Mouse (Mus musculus) small intestine, adult 2 months (tissue): Measurements from ENCODE around the gene Gsto1. TPM values are rescaled to one million over a fixed set of nuclear protein-coding genes. Genes with fewer than 3 reads are reported as not detected.

ENCODE experiments used
- H3K27ac ChIP-seq: fragments of 200-500 bp; 2 replicates; pipeline ENCODE4 v1.5.1; 2012; ENCODE audit warnings: low read depth, low read length, control low read depth, inconsistent platforms; ENCODE audit not compliant: insufficient read depth
- H3K27me3 ChIP-seq: fragments of 200-500 bp; 2 replicates; pipeline ENCODE4 v1.6.1; 2012; ENCODE audit warnings: mild to moderate bottlenecking, moderate library complexity, low read length, inconsistent platforms; ENCODE audit not compliant: control insufficient read depth, insufficient read depth
- H3K36me3 ChIP-seq: fragments of 200-500 bp; 2 replicates; pipeline ENCODE4 v1.6.1; 2012; ENCODE audit warnings: mild to moderate bottlenecking, low read length, control low read depth, inconsistent platforms; ENCODE audit not compliant: control insufficient read depth, insufficient read depth
- H3K4me1 ChIP-seq: fragments of 200-500 bp; 2 replicates; pipeline ENCODE4 v1.6.1; 2012; ENCODE audit warnings: low read length, inconsistent platforms, mixed read lengths; ENCODE audit not compliant: control insufficient read depth, insufficient read depth, insufficient read length
- H3K4me3 ChIP-seq: fragments of 200-500 bp; 2 replicates; pipeline ENCODE4 v1.5.1; 2012; ENCODE audit warnings: low read depth, mild to moderate bottlenecking, control low read depth, inconsistent platforms, low read length, moderate library complexity
- CTCF ChIP-seq: fragments of 200-500 bp; IDR thresholded peaks from 2 replicates; pipeline ENCODE4 v1.5.1; 2012; ENCODE audit warnings: low read depth, mild to moderate bottlenecking, control low read depth, inconsistent platforms, low read length, moderate library complexity, mixed read lengths; ENCODE audit not compliant: insufficient replicate concordance, insufficient read length; ENCODE audit errors: extremely low read depth
- POLR2A ChIP-seq: fragments of 200-500 bp; IDR thresholded peaks from 2 replicates; pipeline ENCODE4 v1.6.1; 2012; ENCODE audit warnings: low read depth, mild to moderate bottlenecking, control low read depth, inconsistent platforms, low read length, moderate library complexity
- WGBS: fragments of 180-500 bp; shearing (Covaris S2); methylation state at CpG from one replicate; pipeline ENCODE4 v1.1.7; 2018; 5-methylcytosine and 5-hydroxymethylcytosine counted together
- polyA plus RNA-seq: library from polyadenylated mRNA; depleted of rRNA; stranded (reverse); fragments of >200 nt; gene quantifications from 2 replicates; pipeline ENCODE4 v1.2.3, GENCODE M21; 2012; rRNA removed

Gsto1 gene
- polyA plus RNA-seq = 242 and 363 TPM in 2 replicates

DNA sequence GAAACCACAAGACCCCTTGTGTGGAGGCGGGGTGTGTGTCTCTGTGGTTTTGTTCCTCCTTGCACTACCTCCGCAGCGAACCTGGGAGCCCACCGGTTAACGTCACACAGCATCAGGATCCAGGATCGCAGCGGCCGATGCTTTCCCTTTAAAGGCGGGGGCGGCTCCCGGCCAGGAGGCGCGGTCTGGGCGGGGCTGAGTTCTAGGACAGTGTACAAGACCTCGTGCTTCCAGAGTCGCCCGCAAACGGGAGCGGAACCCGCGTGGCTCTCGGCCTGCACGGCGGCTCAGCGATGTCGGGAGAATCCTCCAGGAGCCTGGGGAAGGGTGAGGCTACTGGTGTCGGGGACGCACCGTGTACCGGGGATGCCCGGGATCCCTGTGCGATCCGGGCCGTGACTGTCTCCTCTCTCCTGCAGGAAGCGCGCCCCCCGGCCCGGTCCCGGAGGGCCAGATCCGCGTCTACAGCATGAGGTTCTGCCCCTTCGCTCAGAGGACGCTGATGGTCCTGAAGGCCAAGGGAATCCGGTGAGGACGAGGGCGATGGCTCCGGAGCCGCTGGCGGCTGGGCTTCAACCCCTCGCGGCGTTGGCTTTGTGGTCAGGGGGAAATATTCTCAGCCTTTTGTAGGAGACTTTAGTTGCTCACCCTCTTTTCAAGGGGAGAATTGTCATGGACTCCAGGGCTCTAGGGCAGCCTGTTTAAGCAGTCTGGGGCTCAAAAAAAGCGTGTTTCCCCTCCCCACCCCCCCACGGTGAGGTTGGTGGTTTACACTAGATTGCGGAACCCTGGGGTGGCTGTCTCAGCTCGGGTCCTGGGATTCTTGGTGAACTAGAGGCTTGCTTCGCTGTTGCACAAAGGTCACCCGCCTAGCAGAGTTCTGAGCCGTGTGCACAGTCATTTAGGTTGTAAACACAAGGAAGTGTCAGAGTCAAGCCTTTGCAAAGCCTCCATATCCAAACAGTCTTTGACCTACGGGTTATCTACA, at the start of gene Gsto1:
Gene Gsto1, plus strand, starts transcription at position 175 of the 988 bp plus-strand sequence.
- H3K4me1 ChIP-seq = peaks cover 4% of the 10 kb centered on the region
- no peaks in the 10 kb centered on the region for H3K27me3 ChIP-seq
- H3K36me3 ChIP-seq = peaks cover 24% of the 10 kb centered on the region
- H3K4me3 ChIP-seq = peak within 1 kb of the TSS; percentile 82
- under 1% methylated on average over 60 of the region's 60 CpGs for WGBS
- H3K27ac ChIP-seq = peak within 1 kb of the TSS; percentile 66
- TF ChIP-seq CTCF (no peak), POLR2A (peak; percentile 98)

DNA sequence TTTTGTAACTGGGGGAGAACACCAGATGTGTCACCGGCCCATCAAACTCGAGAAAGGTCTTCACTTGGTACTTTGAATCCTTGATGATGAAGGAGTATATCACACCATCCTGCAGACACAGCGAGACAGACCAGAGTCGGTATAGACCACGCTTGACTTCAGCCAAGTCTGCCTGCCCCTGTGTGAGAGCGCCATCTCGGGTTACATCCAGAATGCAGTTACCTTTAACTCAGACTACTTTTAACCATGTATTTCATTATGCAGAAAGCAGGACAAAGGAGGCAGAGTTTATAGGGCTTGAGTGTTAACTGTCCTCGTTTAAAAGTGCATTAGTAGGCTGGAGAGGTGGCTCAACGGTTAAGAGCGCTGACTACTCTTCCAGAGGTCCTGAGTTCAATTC, 42.7 kb upstream of the Gsto1 start:
- 78% methylated on average over 10 of the region's 10 CpGs for WGBS
- TF ChIP-seq POLR2A = no peak
- TF ChIP-seq CTCF = no peak

DNA sequence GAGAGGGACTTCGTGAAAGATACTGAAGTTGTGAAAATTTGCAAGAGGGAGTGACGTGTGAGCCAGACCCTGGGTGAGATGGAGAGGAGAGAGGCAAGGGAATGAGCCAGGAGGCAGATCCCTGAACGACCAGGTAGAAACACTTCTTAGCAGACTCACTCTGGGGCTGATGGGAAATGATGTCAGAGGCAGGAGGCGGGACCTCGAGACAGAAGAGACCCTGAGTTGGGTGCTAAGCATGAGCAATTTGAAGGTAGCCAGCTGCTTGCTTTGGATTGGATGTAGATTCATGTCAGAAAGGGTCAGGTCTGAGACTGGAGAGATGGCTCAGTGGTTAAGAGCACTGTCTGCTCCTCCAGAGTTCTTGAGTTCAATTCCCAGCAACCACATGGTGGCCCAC, 40.0 kb upstream of the Gsto1 start:
- Histone ChIP-seq H3K36me3 (no peaks in the 10 kb centered on the region), H3K4me1 (no peaks in the 10 kb centered on the region), H3K27me3 (no peaks in the 10 kb centered on the region), H3K27ac (no peak overlapping the region), H3K4me3 (no peak overlapping the region)
- WGBS = 83% methylated on average over 5 of the region's 5 CpGs
- no peak for TF ChIP-seq POLR2A
- no peak for TF ChIP-seq CTCF

More for the DNA sequence above, 42.7 kb upstream of the Gsto1 start:
- Histone ChIP-seq H3K27ac (no peak overlapping the region), H3K36me3 (no peaks in the 10 kb centered on the region), H3K4me1 (no peaks in the 10 kb centered on the region), H3K4me3 (no peak overlapping the region), H3K27me3 (no peaks in the 10 kb centered on the region)

GRCm38 (mm10) chr19:47817692-47818091, 37.1 kb upstream of the Gsto1 start:
- WGBS = 72% methylated on average over 9 of the region's 9 CpGs
- H3K4me3 ChIP-seq = no peak overlapping the region
- H3K27me3 ChIP-seq = peaks cover 3% of the 10 kb centered on the region; the same call in 1 of the 2 replicates
- H3K36me3 ChIP-seq = no peaks in the 10 kb centered on the region
- TF ChIP-seq CTCF (no peak), POLR2A (no peak)
- no peak overlapping the region for H3K27ac ChIP-seq
- H3K4me1 ChIP-seq = no peaks in the 10 kb centered on the region

GRCm38 (mm10) chr19:47820832-47821493, 33.8 kb upstream of the Gsto1 start:
- Histone ChIP-seq H3K27me3 (peaks cover 3% of the 10 kb centered on the region), H3K36me3 (no peaks in the 10 kb centered on the region), H3K4me1 (no peaks in the 10 kb centered on the region), H3K4me3 (no peak overlapping the region), H3K27ac (no peak overlapping the region)
- TF ChIP-seq POLR2A (no peak), CTCF (peak; percentile 73; the same call in 1 of the 2 replicates)
- 17% methylated on average over 8 of the region's 9 CpGs for WGBS

DNA sequence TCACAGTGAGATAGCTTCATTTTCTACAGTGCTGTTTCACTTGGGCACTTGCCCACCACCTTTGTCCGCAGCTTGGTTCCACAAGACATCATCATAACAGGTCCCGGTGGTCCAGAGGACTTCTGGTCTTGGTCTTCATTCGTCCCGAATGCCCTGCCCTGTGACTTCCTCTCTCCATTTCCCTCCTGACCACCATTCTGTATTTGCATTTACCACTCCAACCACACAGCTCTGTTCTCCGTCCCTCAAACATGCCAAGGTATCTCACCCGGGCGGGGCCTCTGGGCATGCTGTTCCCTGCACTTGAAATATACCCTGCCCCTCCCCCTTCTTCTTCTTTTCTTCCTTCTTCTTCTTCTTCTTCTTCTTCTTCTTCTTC, 33.3 kb upstream of the Gsto1 start:
- Histone ChIP-seq H3K27ac (no peak overlapping the region), H3K36me3 (no peaks in the 10 kb centered on the region), H3K4me3 (no peak overlapping the region), H3K27me3 (peaks cover 3% of the 10 kb centered on the region), H3K4me1 (no peaks in the 10 kb centered on the region)
- no peak for TF ChIP-seq CTCF
- TF ChIP-seq POLR2A = no peak
- 21% methylated on average over 7 of the region's 7 CpGs for WGBS
